Mouse (Mus musculus) liver, embryonic 15.5 days (tissue): Measurements from ENCODE around the gene Gm20594. TPM values are rescaled to one million over a fixed set of nuclear protein-coding genes. Genes with fewer than 3 reads are reported as not detected.

Experiments
- ATAC-seq: fragments of 200-750 bp; cut with Nextera tagmentation; 2 replicates; pipeline ENCODE4 v1.8.0; 2017; ENCODE audit warnings: moderate number of reproducible peaks, mild to moderate bottlenecking, moderate library complexity; ENCODE audit not compliant: insufficient read depth
- H3K27ac ChIP-seq: fragments of 300-500 bp; sonication (generic); replicated peaks from 2 replicates; pipeline ENCODE4 v1.5.1; 2015; ENCODE audit warnings: mild to moderate bottlenecking, inconsistent platforms
- H3K27me3 ChIP-seq: fragments of 300-500 bp; sonication (generic); 2 replicates; pipeline ENCODE4 v1.6.1; 2015; ENCODE audit warnings: mild to moderate bottlenecking, inconsistent platforms
- H3K36me3 ChIP-seq: fragments of 300-500 bp; sonication (generic); replicated peaks from 2 replicates; pipeline ENCODE4 v1.6.1; 2015; ENCODE audit warnings: moderate library complexity, mild to moderate bottlenecking, inconsistent platforms
- H3K4me1 ChIP-seq: fragments of 300-500 bp; sonication (generic); replicated peaks from 2 replicates; pipeline ENCODE4 v1.6.1; 2015; ENCODE audit warnings: inconsistent platforms
- H3K4me2 ChIP-seq: fragments of 300-500 bp; sonication (generic); 2 replicates; pipeline ENCODE4 v1.6.1; 2015; ENCODE audit warnings: moderate library complexity, mild to moderate bottlenecking, inconsistent platforms
- H3K4me3 ChIP-seq: fragments of 300-500 bp; sonication (generic); replicated peaks from 2 replicates; pipeline ENCODE4 v1.5.1; 2015; ENCODE audit warnings: mild to moderate bottlenecking, inconsistent platforms
- H3K9ac ChIP-seq: fragments of 300-500 bp; sonication (generic); 2 replicates; pipeline ENCODE4 v1.6.1; 2015; ENCODE audit warnings: moderate library complexity, mild to moderate bottlenecking, inconsistent platforms
- H3K9me3 ChIP-seq: fragments of 300-500 bp; sonication (generic); replicated peaks from 2 replicates; pipeline ENCODE4 v1.6.1; 2016; ENCODE audit warnings: inconsistent platforms
- WGBS: fragments of 180-500 bp; shearing (Covaris S2); methylation state at CpG from one replicate; pipeline ENCODE4 v1.1.7; 2015; ENCODE audit warnings: mixed read lengths; ENCODE audit not compliant: insufficient replicate concordance; 5-methylcytosine and 5-hydroxymethylcytosine counted together
- polyA plus RNA-seq: library from polyadenylated mRNA; unstranded; fragments of >200 nt; fragmentation: Nextera tagmentation; extraction: Ambion mirVana; gene quantifications from 2 replicates; pipeline ENCODE4 v1.2.1, GENCODE M21; 2015

Gene Gm20594
- polyA plus RNA-seq, result not detected in 2 replicates

DNA sequence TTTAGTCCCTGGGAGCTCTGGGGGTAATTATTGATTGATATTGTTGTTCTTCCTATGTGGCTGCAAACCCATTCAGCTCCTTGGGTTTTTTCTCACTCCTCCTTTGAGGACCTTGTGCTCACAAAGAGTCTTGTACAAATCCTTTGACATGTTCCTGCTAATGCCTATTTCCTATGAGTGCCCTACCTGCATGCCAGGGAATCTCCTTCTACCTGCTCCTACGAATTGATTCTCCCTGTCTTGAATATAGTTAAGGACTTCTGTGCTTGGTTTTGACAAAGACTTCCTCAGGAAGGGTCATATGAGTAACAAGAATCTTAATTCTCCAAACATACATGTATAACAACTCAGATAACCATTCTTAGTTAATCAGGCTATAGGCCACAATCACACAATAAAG is at the start of gene Gm20594:
Gene Gm20594 (plus strand): TSS at position 301 of the 400 bp plus-strand sequence.
- Histone ChIP-seq H3K36me3 (no peaks in the 10 kb centered on the region), H3K9me3 (no peaks in the 10 kb centered on the region), H3K4me2 (no peak within 1 kb of the TSS), H3K27me3 (no peaks in the 10 kb centered on the region), H3K4me1 (no peaks in the 10 kb centered on the region), H3K9ac (no peak within 1 kb of the TSS), H3K27ac (no peak within 1 kb of the TSS), H3K4me3 (no peak within 1 kb of the TSS)
- no peak for ATAC-seq
- WGBS, result 27% methylated on average over 1 of the region's 1 CpGs

GRCm38 (mm10) chr6:79818114-79818513 is 398 bp downstream of the Gm20594 start:
- Histone ChIP-seq H3K9me3 (no peaks in the 10 kb centered on the region), H3K4me3 (no peak overlapping the region), H3K4me2 (no peak overlapping the region), H3K27me3 (no peaks in the 10 kb centered on the region), H3K27ac (no peak overlapping the region), H3K36me3 (no peaks in the 10 kb centered on the region), H3K9ac (no peak overlapping the region), H3K4me1 (no peaks in the 10 kb centered on the region)
- WGBS, result 62% methylated on average over 4 of the region's 4 CpGs
- ATAC-seq, result no peak

GRCm38 (mm10) chr6:79833845-79834244 is 16.1 kb downstream of the Gm20594 start:
- Histone ChIP-seq H3K4me3 (no peak overlapping the region), H3K36me3 (no peaks in the 10 kb centered on the region), H3K9ac (no peak overlapping the region), H3K9me3 (no peaks in the 10 kb centered on the region), H3K4me1 (no peaks in the 10 kb centered on the region), H3K4me2 (no peak overlapping the region), H3K27me3 (no peaks in the 10 kb centered on the region), H3K27ac (no peak overlapping the region)
- no peak for ATAC-seq
- 51% methylated on average over 4 of the region's 4 CpGs for WGBS

- no peak for ATAC-seq
- H3K4me3 ChIP-seq, result no peak overlapping the region
- H3K27ac ChIP-seq, result no peak overlapping the region
- H3K4me2 ChIP-seq, result no peak overlapping the region
- no peak overlapping the region for H3K9ac ChIP-seq
- H3K4me1 ChIP-seq, result no peaks in the 10 kb centered on the region
- no peaks in the 10 kb centered on the region for H3K9me3 ChIP-seq
- no peaks in the 10 kb centered on the region for H3K36me3 ChIP-seq
- WGBS, result 67% methylated on average over 1 of the region's 1 CpGs
- no peaks in the 10 kb centered on the region for H3K27me3 ChIP-seq
Observed at GRCm38 (mm10) chr6:79846829-79847228, 29.1 kb downstream of the Gm20594 start.

Other genes starting within 250 kb of the Gm20594 start
- 0.03 and 0.09 TPM in 2 replicates for gene Lrrtm4, start 201.0 kb downstream of the Gm20594 start, polyA plus RNA-seq